Mouse (Mus musculus) CH12.LX (cell line): ENCODE results near the gene Vps45. TPM values are rescaled to one million over a fixed set of nuclear protein-coding genes. Genes with fewer than 3 reads are reported as not detected.
"Not testable (repeated sequence)": the region's sequence is repeated elsewhere in the genome, so short reads cannot be mapped to it uniquely, and the experiment has no call there.

Experiments used
- DNase-seq: peaks from one replicate; pipeline ENCODE4 v3.0.0-alpha.2; 2013; ENCODE audit errors: extremely low read depth
- H3K27ac ChIP-seq: 2 replicates; pipeline ENCODE4 v1.5.1; 2012; ENCODE audit warnings: low read depth, mild to moderate bottlenecking, control low read depth, moderate library complexity; ENCODE audit not compliant: insufficient read depth
- H3K27me3 ChIP-seq: replicated peaks from 2 replicates; pipeline ENCODE3; 2012; ENCODE audit warnings: inconsistent platforms
- H3K36me3 ChIP-seq, 2 experiments: replicated peaks in 1 of 2; 2 replicates each; pipeline versions ENCODE3 to v1.6.1; 2012; ENCODE audit warnings: inconsistent platforms in 1 of 2, low read length in 1 of 2, mild to moderate bottlenecking in 1 of 2, mixed read lengths in 1 of 2, moderate library complexity in 1 of 2; ENCODE audit not compliant: control insufficient read depth in 1 of 2, insufficient read depth in 1 of 2
- H3K4me1 ChIP-seq, 2 experiments: 2 replicates each; pipeline ENCODE4 v1.6.1; 2012; ENCODE audit warnings: inconsistent platforms in 1 of 2, moderate library complexity in 1 of 2; ENCODE audit not compliant: insufficient read depth in 2 of 2, control insufficient read depth in 1 of 2
- H3K4me2 ChIP-seq: 2 replicates; pipeline ENCODE4 v1.6.1; 2012; ENCODE audit warnings: low read depth, mild to moderate bottlenecking, control low read depth; ENCODE audit not compliant: poor library complexity, insufficient read depth, severe bottlenecking
- H3K4me3 ChIP-seq, 3 experiments: fragments of 150-350 bp in 1 of 3; sonication (generic) in 1 of 3; replicated peaks in 1 of 3; 2 replicates each; pipeline versions ENCODE3 to v1.5.1; 2011 to 2012; ENCODE audit warnings: low read depth in 2 of 3, low read length in 2 of 3, mild to moderate bottlenecking in 2 of 3, moderate library complexity in 2 of 3, control low read depth in 1 of 3, improper control_type of control experiment in 1 of 3, inconsistent platforms in 1 of 3, mixed read lengths in 1 of 3; ENCODE audit not compliant: poor library complexity in 1 of 3
- H3K79me2 ChIP-seq: replicated peaks from 2 replicates; pipeline ENCODE4 v1.6.1; 2012; ENCODE audit warnings: mild to moderate bottlenecking, moderate library complexity; ENCODE audit not compliant: control insufficient read depth, poor library complexity, insufficient read depth, severe bottlenecking; ENCODE audit errors: extremely low read depth
- H3K9ac ChIP-seq: 2 replicates; pipeline ENCODE4 v1.6.1; 2012; ENCODE audit warnings: low read depth, mild to moderate bottlenecking, control low read depth, moderate library complexity; ENCODE audit not compliant: insufficient read depth
- H3K9me3 ChIP-seq: replicated peaks from 2 replicates; pipeline ENCODE3; 2012; ENCODE audit warnings: low read length, inconsistent platforms, mixed read lengths
- BHLHE40 ChIP-seq: IDR thresholded peaks from 2 replicates; pipeline ENCODE4 v1.6.1; 2011; ENCODE audit warnings: mild to moderate bottlenecking, low read depth, low read length, improper control_type of control experiment
- CHD1 ChIP-seq: IDR thresholded peaks from 2 replicates; pipeline ENCODE4 v1.6.1; 2012; ENCODE audit warnings: low read depth, low read length, improper control_type of control experiment, inconsistent platforms
- IRF4 ChIP-seq: IDR thresholded peaks from 2 replicates; pipeline ENCODE4 v1.6.1; 2014; ENCODE audit warnings: low read depth, mild to moderate bottlenecking, inconsistent platforms, low read length, improper control_type of control experiment
- JUND ChIP-seq: conservative IDR thresholded peaks from 2 replicates; pipeline ENCODE4 v1.6.1; 2011; ENCODE audit warnings: low read depth, low read length, improper control_type of control experiment
- MAFK ChIP-seq: IDR thresholded peaks from 2 replicates; pipeline ENCODE4 v1.6.1; 2011; ENCODE audit warnings: low read length, improper control_type of control experiment; ENCODE audit not compliant: insufficient replicate concordance
- MAZ ChIP-seq: IDR thresholded peaks from 2 replicates; pipeline ENCODE4 v1.6.1; 2012; ENCODE audit warnings: low read depth, mild to moderate bottlenecking, inconsistent platforms, low read length, improper control_type of control experiment, moderate library complexity
- MEF2A ChIP-seq: IDR thresholded peaks from 2 replicates; pipeline ENCODE4 v1.6.1; 2014; ENCODE audit warnings: low read depth, mild to moderate bottlenecking, inconsistent platforms, low read length, improper control_type of control experiment, borderline replicate concordance
- MYC ChIP-seq: IDR thresholded peaks from 2 replicates; pipeline ENCODE4 v1.6.1; 2011; ENCODE audit warnings: low read depth, mild to moderate bottlenecking, improper control_type of control experiment, low read length
- NRF1 ChIP-seq: IDR thresholded peaks from 2 replicates; pipeline ENCODE4 v1.6.1; 2014; ENCODE audit warnings: low read depth, mild to moderate bottlenecking, inconsistent platforms, low read length, improper control_type of control experiment, moderate library complexity
- PAX5 ChIP-seq: IDR thresholded peaks from 2 replicates; pipeline ENCODE4 v1.6.1; 2012; ENCODE audit warnings: low read length, inconsistent platforms, mixed read lengths
- POLR2A ChIP-seq: IDR thresholded peaks from 2 replicates; pipeline ENCODE4 v1.6.1; 2011; ENCODE audit warnings: low read depth, mild to moderate bottlenecking, improper control_type of control experiment, low read length
- POLR2AphosphoS2 ChIP-seq: IDR thresholded peaks from 2 replicates; pipeline ENCODE4 v1.6.1; 2011; ENCODE audit warnings: low read depth, low read length, improper control_type of control experiment
- SIN3A ChIP-seq: IDR thresholded peaks from 2 replicates; pipeline ENCODE4 v1.6.1; 2012; ENCODE audit warnings: low read length, improper control_type of control experiment, inconsistent platforms
- SMC3 ChIP-seq: IDR thresholded peaks from 2 replicates; pipeline ENCODE4 v1.6.1; 2011; ENCODE audit warnings: low read depth, low read length, improper control_type of control experiment
- TBP ChIP-seq: conservative IDR thresholded peaks from 2 replicates; pipeline ENCODE4 v1.6.1; 2011; ENCODE audit warnings: low read depth, low read length, improper control_type of control experiment
- TCF12 ChIP-seq: IDR thresholded peaks from 2 replicates; pipeline ENCODE4 v1.6.1; 2014; ENCODE audit warnings: low read depth, mild to moderate bottlenecking, inconsistent platforms, low read length, improper control_type of control experiment
- ZNF384 ChIP-seq: IDR thresholded peaks from 2 replicates; pipeline ENCODE4 v1.6.1; 2012; ENCODE audit warnings: low read depth, low read length, improper control_type of control experiment, inconsistent platforms
- dilution Hi-C: fragments of 300-500 bp; cut with MboI; formaldehyde crosslinking; loops from 2 replicates; pipeline ENCODE4 v1.14.3; 2020; ENCODE audit warnings: low sequenced_read_pairs; ENCODE audit not compliant: extremely low pct_unique_long_range_greater_than_20kb, extremely low pct_ligation_motif_present
- in situ Hi-C: fragments of 300-500 bp; cut with MboI; formaldehyde crosslinking; loops from 3 replicates; pipeline ENCODE4 v1.14.3; 2019; ENCODE audit warnings: low sequenced_read_pairs, low pct_ligation_motif_present, low pct_unique_long_range_greater_than_20kb, mixed read lengths
- polyA plus RNA-seq: library from polyadenylated mRNA; unstranded; fragments of >175 nt; gene quantifications from 2 replicates; pipeline ENCODE4 v1.2.1, GENCODE M21; 2012; ENCODE audit warnings: low read depth; ENCODE audit not compliant: insufficient read length
- total RNA-seq, 2 experiments: library from RNA; depleted of rRNA; stranded (reverse); fragments of 300-350 nt in 1 of 2; fragments of >200 nt in 1 of 2; gene quantifications; 2 replicates each; pipeline ENCODE4 v1.2.3; 2012 to 2014

Vps45 gene
- total and polyA plus RNA-seq, 3 experiments = 16.2 to 20.8 (median 16.8) TPM

DNA sequence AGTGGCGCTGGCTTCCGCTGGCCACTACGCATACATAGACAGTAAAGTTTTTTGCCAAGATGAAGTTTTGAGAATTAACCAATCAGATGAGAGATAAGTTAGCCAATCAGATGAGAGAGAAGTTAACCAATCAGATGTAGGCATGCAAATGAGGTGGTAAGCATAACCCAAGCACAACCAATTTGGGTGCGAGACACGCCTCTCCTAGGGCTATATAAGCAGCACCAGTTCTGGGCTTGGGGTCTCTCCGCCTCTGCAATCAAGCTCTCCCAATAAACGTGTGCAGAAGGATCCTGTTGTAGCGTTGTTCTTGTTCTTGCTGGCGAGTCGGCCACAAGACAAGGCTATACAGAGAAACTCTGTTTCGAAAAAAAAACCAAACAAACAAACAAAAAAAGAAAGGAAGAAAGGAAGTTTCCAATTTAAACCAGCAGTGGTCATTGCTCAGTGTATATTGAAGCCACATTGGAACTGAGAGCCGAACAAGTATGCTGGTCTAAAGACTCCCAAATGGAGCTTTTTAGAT lies 103.6 kb downstream of the Vps45 start:
- DNase-seq, H3K27me3 ChIP-seq, H3K4me3 ChIP-seq, H3K4me2 ChIP-seq, H3K36me3 ChIP-seq, H3K79me2 ChIP-seq, H3K27ac ChIP-seq, H3K9ac ChIP-seq, in situ Hi-C loops, dilution Hi-C loops, H3K9me3 ChIP-seq: not testable (repeated sequence)
- peak; percentile 70; the same call in 1 of the 2 replicates for TF ChIP-seq TBP
- H3K4me1 ChIP-seq = peaks cover 16 to 56% of the 10 kb centered on the region in 2 experiments; a peak in 3 of 4 replicates

DNA sequence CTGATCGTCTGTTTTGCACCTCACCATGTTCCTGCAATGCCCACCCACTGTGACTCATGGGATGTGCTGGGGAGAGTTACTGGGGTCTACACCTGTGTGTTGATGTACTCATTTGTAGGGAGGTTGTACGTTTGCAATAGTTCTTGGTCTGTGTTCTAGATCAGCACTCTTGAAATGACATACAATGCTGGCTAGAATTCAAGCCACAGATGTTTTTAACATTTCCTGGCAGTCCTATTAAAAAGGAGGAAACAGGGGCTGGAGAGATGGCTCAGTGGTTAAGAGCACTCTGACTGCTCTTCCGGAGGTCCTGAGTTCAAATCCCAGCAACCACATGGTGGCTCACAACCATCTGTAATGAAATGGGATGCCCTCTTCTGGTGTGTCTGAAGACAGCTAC lies 104.7 kb downstream of the Vps45 start:
- H3K79me2 ChIP-seq = no peaks in the 10 kb centered on the region
- H3K4me3 ChIP-seq = no peak overlapping the region
- dilution Hi-C loops = no loop called here
- peaks cover 16 to 56% of the 10 kb centered on the region in 2 experiments; a peak in 3 of 4 replicates for H3K4me1 ChIP-seq
- DNase-seq = no peak
- no peak for TF ChIP-seq SIN3A
- no peak for TF ChIP-seq PAX5
- TF ChIP-seq MAZ = no peak
- no peak for TF ChIP-seq IRF4
- TF ChIP-seq POLR2AphosphoS2 = no peak
- no peak for TF ChIP-seq MYC
- no peak for TF ChIP-seq MAFK
- TF ChIP-seq TBP = no peak
- no peak for TF ChIP-seq TCF12
- TF ChIP-seq SMC3 = no peak
- no peak for TF ChIP-seq MEF2A
- no peak for TF ChIP-seq ZNF384
- TF ChIP-seq BHLHE40 = no peak
- no peak for TF ChIP-seq NRF1
- no peak for TF ChIP-seq JUND
- TF ChIP-seq POLR2A = no peak
- TF ChIP-seq CHD1 = no peak
- H3K27me3 ChIP-seq = no peaks in the 10 kb centered on the region
- in situ Hi-C loops = no loop called here
- H3K36me3 ChIP-seq = peaks cover 0 to 5% of the 10 kb centered on the region in 2 experiments
- no peak overlapping the region for H3K4me2 ChIP-seq
- H3K9me3 ChIP-seq = no peaks in the 10 kb centered on the region
- no peak overlapping the region for H3K27ac ChIP-seq
- no peak overlapping the region for H3K9ac ChIP-seq
